Mouse (Mus musculus): ENCODE measurements at regions not wholly inside any gene's neighbourhood (a gene's known extent, or its start where the extent isn't known, plus 50 kb on each side); places are given as distances from the start of the nearest gene placed in this dataset.
"Not testable (repeated sequence)": the region's sequence is repeated elsewhere in the genome, so short reads cannot be mapped to it uniquely, and the experiment has no call there.

GRCm38 (mm10) chr3:134330943-134331342, 94.7 kb downstream of the Cxxc4 start:
- peak; percentile 9 to 15 for DNase-seq (ENCODE audit: low spot score in 2 of 2)

GRCm38 (mm10) chr3:134331499-134332153, 95.3 kb downstream of the Cxxc4 start:
- peak; percentile 12 to 27 for DNase-seq (ENCODE audit: low spot score in 2 of 2)

GRCm38 (mm10) chr3:134339093-134339695, 102.9 kb downstream of the Cxxc4 start:
- DNase-seq (ENCODE audit: low spot score in 2 of 2) = not testable (repeated sequence)

DNA sequence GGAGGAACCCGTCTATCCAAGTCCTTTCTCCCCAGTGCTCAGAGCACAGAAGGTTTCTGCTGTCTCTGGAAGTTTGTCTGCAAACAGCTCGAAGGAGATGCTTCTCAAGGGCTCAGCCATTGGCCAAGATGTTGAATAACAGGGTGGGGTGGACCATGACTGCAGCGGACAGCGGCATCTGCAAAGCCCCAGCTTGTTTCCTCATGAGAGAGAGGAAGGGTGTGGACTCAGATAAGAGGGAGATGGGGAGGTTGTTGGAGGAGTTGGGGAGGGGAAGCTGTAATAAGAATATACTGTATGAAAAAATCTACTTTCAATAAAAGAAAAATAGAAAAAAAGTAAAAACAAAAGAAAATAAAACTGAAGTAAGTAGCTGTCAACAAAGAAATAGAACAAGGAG, 129.7 kb downstream of the Cxxc4 start:
- DNase-seq (ENCODE audit: low spot score in 2 of 2) = no peak

- DNase-seq (ENCODE audit: low spot score in 2 of 2) = no peak
Observed at GRCm38 (mm10) chr3:134366761-134367160, 130.5 kb downstream of the Cxxc4 start.

- DNase-seq (ENCODE audit: low spot score in 2 of 2) = no peak
Observed at GRCm38 (mm10) chr3:134368591-134368990, 132.3 kb downstream of the Cxxc4 start.

DNA sequence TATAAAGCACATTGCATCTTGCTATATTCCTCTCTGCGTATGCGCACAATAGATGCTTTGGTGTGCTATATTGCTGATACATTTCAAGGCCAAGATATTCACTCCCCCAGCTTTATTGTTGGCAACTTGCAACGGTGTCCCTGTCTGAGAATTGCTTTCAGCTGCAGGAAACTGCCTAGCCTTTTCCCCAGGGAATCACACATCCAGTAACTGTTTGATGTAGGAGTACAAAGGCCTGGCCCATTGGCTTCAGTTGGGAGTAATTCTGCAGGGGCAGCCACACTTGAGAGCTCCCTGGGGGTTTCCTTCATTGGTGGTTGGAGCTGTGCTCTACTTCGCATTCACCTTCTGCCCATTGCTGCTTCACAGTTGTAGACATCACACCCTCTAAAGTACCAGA, 132.8 kb downstream of the Cxxc4 start:
- DNase-seq (ENCODE audit: low spot score in 2 of 2) = no peak

DNA sequence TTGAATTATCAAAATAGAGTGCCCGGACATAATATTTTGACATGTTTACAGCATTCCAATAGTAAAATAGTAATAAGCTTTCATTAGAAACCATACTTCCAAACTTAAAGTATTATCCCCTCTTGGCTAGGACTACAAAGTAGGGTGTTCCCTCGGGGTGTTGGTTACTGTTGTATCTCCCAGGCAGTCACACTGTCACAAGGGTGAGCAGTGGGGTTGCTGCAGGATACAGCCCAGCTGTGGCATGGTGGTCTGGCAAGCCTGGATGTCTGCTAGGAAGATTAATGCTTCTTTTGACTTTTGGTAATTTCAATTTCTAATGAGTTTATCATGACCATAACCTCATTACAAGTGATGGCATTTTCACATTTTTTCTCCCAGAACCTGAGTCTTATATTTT, 143.3 kb downstream of the Cxxc4 start:
- no peak for DNase-seq (ENCODE audit: low spot score in 2 of 2)

- DNase-seq (ENCODE audit: low spot score in 2 of 2) = peak; percentile 4 to 6
Observed at GRCm38 (mm10) chr3:134390472-134391336, 154.4 kb downstream of the Cxxc4 start.

DNA sequence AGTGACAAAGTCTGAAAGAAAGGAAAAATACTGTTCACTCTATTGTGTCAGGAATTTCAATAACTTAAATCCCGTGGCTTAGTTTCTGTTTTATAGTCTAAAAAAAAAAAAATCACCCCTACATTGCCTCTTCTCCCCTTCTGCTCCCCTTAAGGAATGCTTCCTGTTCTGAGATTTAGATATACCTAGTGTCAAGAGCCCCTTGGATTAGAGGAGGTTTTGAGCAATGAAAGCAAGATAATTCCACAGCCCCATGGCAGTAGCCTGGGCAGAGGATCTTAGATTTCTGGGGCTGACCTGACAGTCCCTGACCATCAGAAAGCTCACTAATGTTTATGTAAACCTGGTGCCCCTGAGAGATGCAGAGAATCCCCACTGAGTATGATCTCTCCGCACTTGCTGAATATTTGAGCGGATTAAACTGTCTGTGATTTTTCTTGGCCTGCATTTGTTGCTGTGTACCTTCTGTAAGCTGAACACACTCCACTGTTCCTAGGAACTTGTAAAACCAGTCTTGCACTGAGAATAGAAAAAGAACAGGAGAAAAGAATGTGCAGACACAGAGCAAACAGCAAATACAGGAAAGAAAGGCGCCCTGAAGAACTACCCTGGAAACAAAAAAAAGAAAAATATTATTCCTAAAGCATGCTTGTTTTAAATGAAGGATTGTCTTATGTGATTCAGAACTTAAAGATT, 164.3 kb downstream of the Cxxc4 start:
- DNase-seq (ENCODE audit: low spot score in 2 of 2) = no peak

- no peak for DNase-seq (ENCODE audit: low spot score in 2 of 2)
Observed at GRCm38 (mm10) chr3:134415606-134416328, 179.5 kb downstream of the Cxxc4 start.

DNA sequence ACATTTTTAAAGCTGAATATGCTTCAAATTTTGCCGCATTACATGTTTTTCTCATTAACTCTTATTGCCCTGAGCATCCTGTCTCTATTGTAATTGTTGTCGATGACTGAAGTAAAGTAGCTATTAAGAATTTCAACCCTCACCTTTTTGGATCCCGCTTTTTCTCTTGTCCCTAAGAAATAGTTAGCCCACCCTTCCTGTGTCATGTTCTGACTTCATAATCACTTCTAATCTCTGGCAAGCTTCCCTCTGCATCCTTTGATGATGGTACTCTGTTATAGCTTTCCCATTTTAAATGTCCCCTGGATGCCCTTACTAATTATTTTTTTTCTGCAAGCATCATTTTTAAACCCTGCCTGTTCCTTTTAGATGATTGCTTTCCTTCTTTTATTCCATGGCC, 191.3 kb downstream of the Cxxc4 start:
- DNase-seq (ENCODE audit: low spot score in 2 of 2) = no peak

DNA sequence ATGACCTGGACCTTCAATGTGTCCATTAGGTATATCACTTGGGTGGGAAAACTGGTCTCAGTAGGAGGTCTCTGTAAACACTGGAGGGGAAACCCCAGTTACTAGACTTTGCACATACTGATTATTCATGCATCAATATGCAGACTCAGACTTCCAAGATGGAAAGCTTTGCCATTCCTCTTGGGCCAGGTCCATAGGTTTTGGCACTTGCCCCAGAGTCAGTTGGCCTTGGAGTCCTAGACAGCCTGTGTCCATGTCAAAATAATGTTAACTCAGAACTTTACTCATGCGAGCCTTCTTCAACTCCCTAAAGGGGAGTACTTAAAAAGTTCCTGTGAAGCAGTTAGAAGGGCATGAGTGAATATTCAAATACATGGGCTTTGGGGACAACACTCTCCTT, 230.3 kb downstream of the Cxxc4 start:
- no peak for DNase-seq (ENCODE audit: low spot score in 2 of 2)

GRCm38 (mm10) chr3:134487280-134487679, 251.0 kb downstream of the Cxxc4 start:
- DNase-seq (ENCODE audit: low spot score in 2 of 2) = no peak

GRCm38 (mm10) chr3:134489966-134490543, 253.8 kb downstream of the Cxxc4 start:
- no peak for DNase-seq (ENCODE audit: low spot score in 2 of 2)

- DNase-seq (ENCODE audit: low spot score in 2 of 2) = no peak
Observed at GRCm38 (mm10) chr3:134509702-134510101, 273.4 kb downstream of the Cxxc4 start.

GRCm38 (mm10) chr3:134525795-134526194, 289.5 kb downstream of the Cxxc4 start:
- no peak for DNase-seq (ENCODE audit: low spot score in 2 of 2)

GRCm38 (mm10) chr3:134560144-134560543, 268.7 kb upstream of the Tacr3 start:
- DNase-seq (ENCODE audit: low spot score in 2 of 2) = no peak

GRCm38 (mm10) chr3:134578759-134579158, 250.0 kb upstream of the Tacr3 start:
- no peak for DNase-seq (ENCODE audit: low spot score in 2 of 2)

GRCm38 (mm10) chr3:134588630-134589029, 240.2 kb upstream of the Tacr3 start:
- no peak for DNase-seq (ENCODE audit: low spot score in 2 of 2)

GRCm38 (mm10) chr3:134602919-134603318, 225.9 kb upstream of the Tacr3 start:
- no peak for DNase-seq (ENCODE audit: low spot score in 2 of 2)
